Mouse (Mus musculus) layer of hippocampus, postnatal 36 days (tissue): ENCODE results near the gene Kcnq1. TPM values are rescaled to one million over a fixed set of nuclear protein-coding genes. Genes with fewer than 3 reads are reported as not detected.

Source experiments
- DNase-seq, 2 experiments: peaks; one replicate each; pipeline ENCODE4 v3.0.0; 2022
- total RNA-seq, 2 experiments: library from RNA; stranded (reverse); gene quantifications; 2 replicates each; pipeline ENCODE4 v1.2.3; 2021

Kcnq1 gene
- total RNA-seq, 2 experiments from 2014 or later, result 0.55 to 1.1 TPM

DNA sequence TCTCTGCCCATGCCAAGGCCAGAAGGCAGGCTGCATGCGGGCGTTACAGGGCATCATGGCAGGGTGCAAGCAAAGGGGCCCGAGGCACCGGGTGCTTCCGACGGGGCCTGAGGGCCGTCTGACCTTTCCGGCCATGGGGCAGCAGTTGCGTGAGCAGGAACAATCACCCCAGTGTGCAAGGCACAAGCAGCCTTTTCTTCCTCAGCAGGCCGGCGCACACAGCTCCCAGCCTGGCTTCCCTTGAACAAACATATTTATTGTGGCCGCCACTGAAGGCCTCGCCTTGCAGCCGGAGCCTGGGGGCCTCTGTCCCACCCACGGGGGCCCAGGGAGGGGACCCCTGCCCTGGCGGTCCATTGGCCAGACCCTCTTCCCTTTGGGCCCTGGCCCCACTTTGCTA is 218.9 kb downstream of the Kcnq1 start:
- DNase-seq, result peak; percentile 12 to 28

GRCm38 (mm10) chr7:143328185-143328915 is 222.2 kb downstream of the Kcnq1 start:
- no peak for DNase-seq

DNA sequence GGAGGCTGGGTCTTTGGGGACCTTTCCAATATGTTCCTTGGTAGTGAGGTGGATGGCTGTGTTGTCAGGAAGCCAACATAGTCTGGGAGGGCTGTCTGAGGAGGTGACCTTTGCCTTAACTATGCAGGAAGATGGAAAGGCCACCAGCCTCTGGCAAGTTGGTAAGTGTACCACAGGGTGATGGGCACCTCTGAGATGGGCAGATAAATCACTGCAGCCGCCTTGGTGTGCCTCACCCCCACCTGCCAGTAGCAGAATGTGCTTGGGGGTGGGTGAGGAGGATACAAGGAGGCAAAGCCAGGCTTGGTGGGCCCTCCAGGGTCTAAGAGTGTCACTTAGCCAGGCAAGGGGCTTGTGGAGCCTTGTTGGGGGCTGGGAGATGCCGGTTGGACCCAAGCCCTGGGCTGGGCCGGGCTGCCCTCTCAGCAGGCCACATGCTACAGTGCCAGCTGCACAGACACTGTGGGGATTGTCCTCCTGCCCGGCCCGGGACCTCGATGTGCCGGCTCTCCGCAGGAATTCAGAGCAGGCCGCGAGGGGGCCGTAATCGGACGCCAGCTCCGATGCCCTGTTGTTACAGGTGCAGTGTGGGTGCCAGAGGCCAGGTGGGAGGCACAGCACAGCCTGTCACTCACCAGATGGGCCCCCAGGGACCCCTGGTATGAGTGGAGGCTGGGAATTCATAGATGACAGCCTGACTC is 223.1 kb downstream of the Kcnq1 start:
- peak; percentile 34 to 42 for DNase-seq

GRCm38 (mm10) chr7:143333040-143333439 is 226.9 kb downstream of the Kcnq1 start:
- DNase-seq, result no peak

DNA sequence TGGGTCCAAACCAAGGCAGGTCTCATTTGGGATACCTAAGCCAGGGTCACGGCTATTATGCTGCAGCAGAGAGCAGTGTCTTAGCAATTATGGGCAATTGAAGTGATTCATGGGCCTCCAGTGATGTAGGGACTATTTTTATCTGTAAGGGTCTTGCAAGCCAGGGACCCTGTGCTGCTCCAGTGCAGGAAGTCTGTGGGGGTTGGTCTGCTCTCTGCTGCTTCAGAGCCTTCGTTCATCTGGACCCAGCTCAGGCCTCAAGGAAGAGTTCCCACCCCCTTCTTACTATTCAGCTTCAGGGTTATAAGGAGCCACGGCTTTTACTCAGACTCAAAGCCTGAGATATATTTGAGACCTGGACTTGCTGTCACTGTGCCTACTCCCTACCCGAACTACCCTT is 227.4 kb downstream of the Kcnq1 start:
- DNase-seq, result no peak

DNA sequence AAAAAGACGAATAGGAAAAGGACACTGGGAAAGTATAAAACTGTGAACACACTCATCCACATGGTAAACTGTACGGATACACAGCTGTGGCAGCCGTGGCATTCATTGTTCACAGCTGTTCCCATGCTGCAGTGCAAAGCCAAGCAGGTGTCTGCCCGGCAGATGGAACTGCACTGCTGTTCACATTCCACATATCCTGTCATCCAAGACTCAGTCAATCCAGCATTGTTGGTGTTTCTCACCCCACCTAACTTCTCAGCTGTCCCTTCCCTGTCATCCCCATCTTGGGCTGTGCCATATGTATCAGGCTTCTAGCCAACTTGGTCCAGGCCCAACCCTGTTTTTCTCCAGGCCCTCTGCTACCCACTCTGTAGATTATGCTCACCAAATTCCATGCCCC is 232.5 kb downstream of the Kcnq1 start:
- no peak for DNase-seq

DNA sequence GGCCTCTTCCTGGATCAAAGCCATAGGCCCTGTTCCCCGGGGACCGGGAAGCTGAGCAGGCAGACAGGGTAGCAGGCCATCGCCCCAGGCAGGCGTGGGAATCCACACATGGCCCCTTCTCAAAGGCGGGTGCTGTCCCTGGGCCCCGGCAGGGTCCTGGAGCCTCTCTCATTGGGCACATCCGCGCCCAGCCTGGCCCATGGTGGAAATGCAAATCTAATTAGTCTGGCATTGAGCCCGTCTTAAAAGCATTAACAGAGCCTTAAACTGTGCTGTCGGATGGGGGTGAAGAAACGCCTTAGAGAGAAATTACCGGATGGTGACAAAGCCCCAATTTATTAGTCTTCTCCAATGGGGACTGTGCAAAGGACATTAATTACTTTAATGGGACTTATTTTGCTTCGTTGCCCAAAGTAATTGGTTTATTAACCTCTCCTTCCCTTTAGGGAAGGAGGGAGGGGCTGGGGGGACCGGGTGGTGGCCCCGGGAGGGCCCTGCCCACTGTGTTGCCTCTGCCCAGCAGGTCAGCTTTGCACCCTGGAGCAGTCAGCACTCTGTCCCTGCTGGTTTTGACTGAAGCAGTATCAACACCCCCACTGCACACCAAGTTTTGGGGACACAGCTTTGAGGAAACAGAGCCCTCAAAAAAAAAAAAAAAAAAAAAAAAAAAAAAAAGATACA is 234.6 kb downstream of the Kcnq1 start:
- no peak for DNase-seq

- no peak for DNase-seq
These were observed 235.3 kb downstream of the Kcnq1 start for GRCm38 (mm10) chr7:143341301-143341980.

DNA sequence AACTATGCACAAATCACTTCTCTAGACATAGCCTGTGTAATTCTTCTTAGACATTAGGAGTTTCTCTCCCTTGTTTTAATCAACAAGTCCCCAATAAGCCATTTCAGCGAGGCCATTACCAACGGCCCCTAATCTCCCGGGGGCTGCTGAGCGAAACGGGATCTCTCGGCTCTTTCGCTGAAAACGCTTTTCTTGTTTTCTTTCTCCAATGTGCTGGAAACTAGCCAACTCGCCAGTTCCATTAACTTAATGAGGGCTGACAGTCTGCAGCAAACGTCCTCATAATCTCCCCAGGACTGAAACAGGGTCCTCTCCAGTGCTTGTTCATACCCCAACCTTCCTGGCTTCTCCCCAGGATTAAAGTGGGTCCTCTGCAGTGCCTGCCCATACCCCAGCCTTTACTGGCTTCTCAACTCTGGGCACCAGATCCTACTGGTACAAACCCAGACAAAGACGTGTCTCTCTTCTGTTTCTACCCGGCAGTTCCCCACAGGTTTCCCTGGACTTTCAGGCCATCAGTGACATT is 237.7 kb downstream of the Kcnq1 start:
- no peak for DNase-seq

DNA sequence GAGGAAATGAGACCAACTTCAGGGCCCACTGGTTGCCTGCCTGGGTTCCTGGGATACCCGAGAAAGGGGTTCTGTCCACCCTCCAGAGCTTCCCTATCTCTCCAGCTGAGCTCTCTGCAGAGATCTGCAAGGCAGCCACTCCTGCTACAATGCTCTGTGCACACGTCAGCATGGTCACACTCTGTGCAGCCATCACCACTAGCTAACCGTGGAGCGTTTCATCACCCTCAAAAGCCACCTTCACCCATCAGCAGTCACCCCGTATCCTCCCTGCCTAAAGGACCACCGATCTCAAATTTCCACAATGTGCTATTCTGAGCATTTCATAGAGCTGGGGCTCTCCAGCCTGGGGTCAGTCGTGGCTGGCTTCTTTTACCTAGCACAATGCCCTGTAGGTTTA is 243.1 kb downstream of the Kcnq1 start:
- no peak for DNase-seq

DNA sequence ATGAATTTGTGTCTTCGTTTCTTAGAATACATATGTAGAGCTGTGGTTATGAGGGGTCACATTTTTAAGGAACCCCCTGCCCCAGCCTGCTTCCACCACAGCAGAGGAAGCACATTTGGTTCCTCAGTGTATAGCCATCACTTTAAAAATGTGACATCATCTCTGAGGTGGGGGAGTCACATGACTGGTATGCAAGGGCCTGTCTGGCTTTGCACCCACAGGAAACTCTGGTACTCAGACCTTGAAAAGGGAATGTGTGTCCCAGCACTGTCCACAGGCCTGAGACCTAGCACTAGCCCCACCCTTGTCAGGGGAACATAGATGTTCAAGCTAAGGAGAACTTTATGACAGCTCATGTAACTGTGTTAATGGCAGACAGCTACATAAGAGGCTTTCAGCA is 243.7 kb downstream of the Kcnq1 start:
- DNase-seq, result no peak

- DNase-seq, result no peak
These were observed 249.7 kb downstream of the Kcnq1 start for GRCm38 (mm10) chr7:143355831-143356230.

DNA sequence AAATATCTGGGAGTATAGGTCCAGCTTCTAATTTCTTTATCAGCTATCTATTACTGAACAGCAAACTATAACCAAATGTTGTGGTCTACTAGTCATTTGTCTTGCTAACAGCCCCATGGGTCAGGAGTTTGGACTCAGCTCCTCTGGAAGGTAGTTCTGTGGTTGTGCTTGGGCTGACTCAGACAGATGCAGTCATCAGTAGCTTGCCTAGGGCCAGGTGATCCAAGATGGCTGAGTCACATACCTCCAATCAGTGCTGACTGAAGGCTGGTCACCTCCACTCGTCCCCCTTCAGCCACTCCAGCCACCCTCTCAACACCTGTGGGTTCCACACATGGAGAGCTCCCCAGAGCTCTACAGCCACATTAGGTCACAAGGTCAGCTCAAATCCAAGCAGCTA is 250.9 kb downstream of the Kcnq1 start:
- no peak for DNase-seq

GRCm38 (mm10) chr7:143357831-143358230 is 251.7 kb downstream of the Kcnq1 start:
- no peak for DNase-seq

GRCm38 (mm10) chr7:143359762-143360161 is 253.6 kb downstream of the Kcnq1 start:
- no peak for DNase-seq

DNA sequence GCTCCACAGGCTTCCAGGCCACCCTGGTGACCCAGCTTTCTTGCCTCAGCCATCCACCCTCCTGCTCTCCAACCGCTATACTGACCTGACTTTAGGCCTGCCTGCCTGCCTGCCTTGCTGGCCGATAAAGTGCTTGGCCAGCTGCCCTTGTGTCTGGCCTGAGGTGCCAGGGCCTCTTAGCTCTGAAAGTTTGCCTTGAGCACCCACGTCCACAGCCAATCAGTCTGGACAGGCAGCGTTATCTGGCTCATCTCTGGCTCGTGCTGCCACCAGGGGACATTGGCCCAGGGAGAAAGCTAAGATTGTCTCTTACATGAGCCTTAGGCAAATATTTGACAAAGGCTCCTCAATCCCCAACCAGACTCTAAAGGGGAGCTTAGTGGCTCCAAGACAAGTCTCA is 254.6 kb downstream of the Kcnq1 start:
- no peak for DNase-seq

DNA sequence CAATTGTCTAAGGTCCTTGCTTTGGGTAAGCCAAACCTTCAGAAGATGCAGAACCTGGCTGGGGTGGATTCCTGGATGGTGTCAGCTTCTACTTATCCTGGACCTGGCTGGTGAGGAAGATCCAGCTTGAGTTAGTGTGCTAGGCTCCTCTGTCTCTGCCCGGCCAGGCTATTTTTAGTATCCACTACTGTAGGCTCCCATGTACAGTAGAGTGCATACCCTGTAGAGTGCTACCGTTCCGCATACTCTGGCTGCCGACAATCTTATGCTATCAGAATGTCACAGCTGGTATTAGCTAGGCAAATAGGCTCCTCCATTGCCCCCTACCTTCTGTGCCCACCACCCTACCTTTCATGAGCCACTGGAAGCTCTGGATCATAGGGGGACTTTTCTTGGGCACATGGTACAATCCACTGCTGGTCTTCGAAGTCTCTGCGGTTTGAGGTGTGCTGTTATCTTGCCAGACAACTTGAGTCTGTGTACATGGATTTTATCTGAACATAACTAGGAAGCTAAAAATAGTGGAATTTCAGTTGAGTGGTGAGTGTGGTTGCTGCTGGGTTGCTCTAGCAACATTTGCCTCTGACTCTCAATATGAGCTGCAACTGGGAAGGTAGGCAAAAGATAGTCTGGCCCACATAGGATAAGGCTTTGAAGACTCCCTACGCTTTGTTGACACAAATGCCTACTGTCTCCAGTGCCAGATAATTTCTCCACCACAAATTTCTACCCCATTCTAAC is 258.1 kb downstream of the Kcnq1 start:
- DNase-seq, result no peak

DNA sequence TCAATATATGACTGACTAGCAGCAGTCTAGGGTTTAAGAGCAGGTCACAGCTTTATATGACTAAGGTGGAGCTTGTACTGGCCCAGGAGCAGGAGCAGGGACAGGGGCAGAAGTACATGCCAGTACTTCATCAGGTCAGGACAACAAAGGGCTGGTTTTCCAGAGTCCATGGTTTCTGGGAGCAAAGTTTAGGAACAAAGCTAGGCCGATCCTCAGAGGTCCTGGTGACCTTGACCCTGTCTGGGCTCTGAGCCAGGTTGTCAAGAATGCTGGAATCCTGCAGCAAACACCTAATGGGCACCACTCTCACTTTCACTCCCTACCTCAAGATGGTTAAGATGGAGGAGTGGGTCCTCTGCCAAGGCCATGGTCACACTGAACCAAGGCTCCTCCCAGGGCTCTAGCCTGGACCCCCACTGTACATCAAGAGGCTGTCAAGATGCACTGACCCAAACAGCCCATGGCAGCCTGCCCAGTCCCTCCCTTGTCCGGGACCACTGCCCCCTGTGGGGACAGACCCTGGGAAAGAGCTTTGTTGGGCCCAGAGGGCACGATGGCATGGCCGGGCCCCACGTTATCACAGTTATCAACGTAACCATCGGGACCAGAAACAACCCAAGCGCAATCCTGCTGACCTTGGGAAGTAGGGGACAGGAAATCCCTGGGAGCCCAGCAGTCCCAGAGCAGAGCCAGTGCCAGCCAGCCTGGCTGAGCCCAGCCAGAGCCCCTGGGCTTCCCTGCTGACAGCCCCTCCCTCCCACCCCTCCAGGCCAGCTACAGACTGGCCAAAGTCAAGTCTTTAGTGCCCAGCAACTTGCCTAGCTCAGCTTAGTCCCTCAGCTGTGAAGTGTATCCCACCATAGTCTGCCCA is 259.0 kb downstream of the Kcnq1 start:
- no peak for DNase-seq

- DNase-seq, result no peak
These were observed 261.5 kb downstream of the Kcnq1 start for GRCm38 (mm10) chr7:143367366-143368266.

DNA sequence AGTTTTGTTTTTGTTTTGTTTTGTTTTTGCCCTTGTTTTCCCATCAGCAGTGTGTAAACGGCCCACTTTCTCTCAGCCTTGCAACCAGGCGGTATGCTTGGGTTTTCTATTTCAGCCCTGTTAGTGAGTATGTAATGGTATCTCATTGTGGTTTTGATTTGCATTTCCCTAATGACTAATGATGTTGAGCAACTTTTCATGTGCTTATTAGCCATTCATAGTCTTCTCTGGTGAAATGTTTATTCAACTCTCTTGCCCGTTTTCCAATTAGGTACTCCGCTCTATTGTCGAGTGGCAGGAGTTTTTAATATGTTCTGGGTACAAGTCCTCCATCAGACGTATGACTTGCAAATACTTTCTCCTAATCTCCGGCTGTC is 262.1 kb downstream of the Kcnq1 start:
- no peak for DNase-seq
